Mouse (Mus musculus): ENCODE results near the gene Mrps10.
A peak's percentile ranks its signal among the peaks of the same experiment; 100 is the strongest.
"Not testable (repeated sequence)": the region's sequence is repeated elsewhere in the genome, so short reads cannot be mapped to it uniquely, and the experiment has no call there.

Gene Mrps10

GRCm38 (mm10) chr17:47381917-47382316 is 13.2 kb downstream of the Mrps10 start:
- peak; percentile 74 for DNase-seq (ENCODE audit: inconsistent ontology term)

GRCm38 (mm10) chr17:47383266-47383665 is 14.6 kb downstream of the Mrps10 start:
- DNase-seq (ENCODE audit: inconsistent ontology term) = no peak

GRCm38 (mm10) chr17:47384064-47384463 is 15.4 kb downstream of the Mrps10 start:
- no peak for DNase-seq (ENCODE audit: inconsistent ontology term)

DNA sequence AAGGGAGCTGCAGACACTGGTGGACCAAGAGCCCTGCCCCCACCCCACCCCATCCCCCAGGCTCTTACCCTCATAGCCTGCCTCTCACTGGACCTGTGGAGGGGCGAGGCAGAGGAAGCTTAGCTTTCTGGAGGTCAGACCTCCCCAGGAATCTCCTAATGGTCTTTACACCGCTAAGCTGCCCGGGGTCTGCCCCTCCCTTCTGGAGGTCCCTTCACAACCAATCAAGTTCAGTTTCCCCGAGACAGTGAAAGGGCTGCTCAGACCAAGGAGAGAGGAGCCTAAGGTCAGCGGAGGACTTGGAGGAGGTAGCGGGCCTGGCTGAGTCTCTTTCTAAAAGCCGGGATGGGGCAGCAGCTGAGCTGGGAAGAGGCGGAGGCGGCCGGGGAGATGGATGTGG is 16.5 kb downstream of the Mrps10 start, which contains the start of gene Guca1b:
Guca1b (plus strand) TSS at position 249 of the 400 bp plus-strand sequence.
- no peak for DNase-seq (ENCODE audit: inconsistent ontology term)

- no peak for DNase-seq (ENCODE audit: inconsistent ontology term)
Measured at GRCm38 (mm10) chr17:47386649-47387048, 18.0 kb downstream of the Mrps10 start.

DNA sequence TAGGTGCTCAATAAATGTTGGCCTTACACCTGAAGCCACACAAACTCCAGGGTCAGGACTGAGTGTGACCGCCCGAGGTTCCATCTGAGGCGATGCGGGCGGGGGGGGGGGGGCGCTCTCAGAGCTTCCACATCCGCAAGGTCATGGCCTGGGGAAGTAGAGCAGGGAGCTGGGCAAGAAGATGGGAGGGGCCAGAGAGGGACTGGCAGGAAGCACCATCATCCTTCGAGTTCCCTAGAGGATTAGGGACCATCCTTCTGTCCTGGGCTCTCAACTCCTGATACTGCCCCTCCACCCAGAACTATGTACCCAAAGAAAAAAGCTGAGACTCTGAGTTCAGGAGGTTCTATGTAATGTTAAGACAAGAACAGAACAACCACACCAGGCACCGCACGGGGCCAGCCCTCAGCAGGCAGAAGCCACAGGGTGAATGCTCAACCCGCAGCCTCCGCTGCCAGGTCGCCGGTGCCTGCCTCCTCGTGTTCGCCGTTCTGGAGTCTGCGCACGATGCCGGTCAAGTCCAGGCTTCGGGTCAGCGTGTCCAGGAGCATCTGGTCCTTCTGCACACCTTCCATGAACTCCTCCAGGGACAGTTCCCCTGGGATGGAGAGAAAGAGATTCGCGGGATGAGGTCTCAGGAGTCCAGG is 25.7 kb downstream of the Mrps10 start:
- DNase-seq (ENCODE audit: inconsistent ontology term) = peak; percentile 11

GRCm38 (mm10) chr17:47395376-47395913 is 26.8 kb downstream of the Mrps10 start:
- peak; percentile 50 for DNase-seq (ENCODE audit: inconsistent ontology term)

DNA sequence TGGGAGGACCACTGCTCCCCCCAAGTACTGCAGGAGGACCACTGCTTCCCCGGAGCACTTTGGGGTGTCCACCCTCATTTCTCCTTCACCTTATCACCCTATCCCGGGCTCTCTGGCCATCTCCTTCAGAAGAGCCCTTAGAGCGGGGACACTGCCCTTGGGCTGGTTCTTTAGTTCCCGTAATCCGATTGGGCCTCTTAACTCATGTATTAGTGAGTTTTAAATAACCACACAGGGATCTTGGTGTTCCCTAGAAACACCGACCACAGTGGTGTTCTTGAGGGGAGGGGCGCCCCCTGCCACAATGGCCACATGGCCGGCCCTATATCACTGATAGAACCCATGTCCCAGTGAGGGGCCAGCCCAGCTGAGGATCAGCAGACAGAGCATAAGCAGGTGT is 30.4 kb downstream of the Mrps10 start:
- no peak for DNase-seq (ENCODE audit: inconsistent ontology term)

DNA sequence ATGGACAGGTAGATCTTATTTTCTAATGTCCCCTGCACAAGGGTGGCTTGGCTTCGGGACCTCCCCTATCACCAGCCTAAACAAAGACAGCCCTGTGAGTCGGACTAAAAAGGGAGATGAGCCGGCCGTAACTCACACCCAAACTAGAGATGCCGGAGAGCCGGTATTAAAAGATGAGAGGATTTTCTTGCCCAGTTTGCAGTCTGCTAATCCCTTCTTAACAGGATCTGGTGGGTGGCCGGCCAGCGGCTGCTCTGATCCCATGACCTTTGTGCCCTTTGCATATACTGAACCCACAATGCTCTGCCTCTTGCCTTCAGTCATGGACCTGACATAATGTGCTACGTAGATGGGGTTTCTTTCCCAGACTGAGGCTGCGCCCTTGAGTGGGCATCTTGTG is 31.8 kb downstream of the Mrps10 start, which contains the start of gene Guca1a:
Guca1a (minus strand) TSS at position 134 of the 400 bp plus-strand sequence.
- no peak for DNase-seq (ENCODE audit: inconsistent ontology term)

DNA sequence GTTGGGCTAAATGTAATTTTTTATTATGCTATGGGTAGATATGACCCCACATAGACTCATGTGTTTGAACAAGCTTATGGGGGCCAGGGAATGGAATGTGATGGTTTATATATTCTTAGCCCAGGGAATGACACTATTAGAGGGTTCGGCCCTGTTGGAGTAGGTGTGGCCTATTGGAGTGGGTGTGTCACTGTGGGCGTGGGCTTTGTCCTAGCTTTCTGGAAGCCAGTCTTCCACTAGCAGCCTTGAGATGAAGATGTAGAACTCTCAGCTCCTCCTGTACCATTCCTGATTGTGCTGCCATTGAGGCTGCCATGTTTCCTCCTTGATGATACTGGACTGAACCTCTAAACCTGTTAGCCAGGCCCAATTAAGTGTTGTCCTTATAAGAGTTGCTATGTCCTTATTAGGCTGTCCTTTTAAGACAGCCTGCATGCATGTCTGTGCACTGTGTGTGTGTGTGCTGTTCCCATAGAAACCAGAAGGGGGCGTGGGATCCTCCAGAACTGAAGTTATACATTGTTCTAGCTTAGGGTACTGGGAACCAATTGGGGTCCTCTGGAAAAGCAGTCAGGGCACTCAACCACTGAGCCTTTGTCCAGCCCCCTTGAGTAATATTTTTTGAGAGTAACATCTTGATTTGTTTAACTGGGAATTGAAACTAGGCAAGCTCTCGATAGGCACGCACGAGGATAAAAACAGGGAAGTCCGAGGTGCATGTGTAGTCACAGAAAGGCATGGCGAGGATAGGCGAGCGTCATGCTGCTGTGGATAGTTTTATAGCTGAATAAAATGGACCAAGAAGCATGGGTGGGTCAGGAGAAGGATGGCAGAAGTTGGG is 39.2 kb downstream of the Mrps10 start:
- DNase-seq (ENCODE audit: inconsistent ontology term) = no peak

DNA sequence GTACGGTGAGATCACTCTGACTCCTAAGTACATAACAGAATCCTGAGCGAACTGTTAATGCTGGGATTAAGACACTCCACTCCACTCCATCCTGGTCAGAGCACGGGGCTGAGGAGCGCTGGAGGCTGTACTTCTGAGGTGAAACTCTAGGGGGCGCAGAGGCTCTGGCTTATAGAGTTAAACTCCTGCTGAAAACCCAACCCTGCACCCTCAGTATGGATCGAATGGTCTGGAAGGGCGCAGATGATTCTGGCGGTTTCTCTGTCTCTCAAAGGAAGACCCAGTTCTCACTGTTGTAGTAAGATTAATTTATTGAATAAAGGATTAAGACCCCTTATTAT is 39.8 kb downstream of the Mrps10 start:
- DNase-seq (ENCODE audit: inconsistent ontology term) = peak; percentile 14

DNA sequence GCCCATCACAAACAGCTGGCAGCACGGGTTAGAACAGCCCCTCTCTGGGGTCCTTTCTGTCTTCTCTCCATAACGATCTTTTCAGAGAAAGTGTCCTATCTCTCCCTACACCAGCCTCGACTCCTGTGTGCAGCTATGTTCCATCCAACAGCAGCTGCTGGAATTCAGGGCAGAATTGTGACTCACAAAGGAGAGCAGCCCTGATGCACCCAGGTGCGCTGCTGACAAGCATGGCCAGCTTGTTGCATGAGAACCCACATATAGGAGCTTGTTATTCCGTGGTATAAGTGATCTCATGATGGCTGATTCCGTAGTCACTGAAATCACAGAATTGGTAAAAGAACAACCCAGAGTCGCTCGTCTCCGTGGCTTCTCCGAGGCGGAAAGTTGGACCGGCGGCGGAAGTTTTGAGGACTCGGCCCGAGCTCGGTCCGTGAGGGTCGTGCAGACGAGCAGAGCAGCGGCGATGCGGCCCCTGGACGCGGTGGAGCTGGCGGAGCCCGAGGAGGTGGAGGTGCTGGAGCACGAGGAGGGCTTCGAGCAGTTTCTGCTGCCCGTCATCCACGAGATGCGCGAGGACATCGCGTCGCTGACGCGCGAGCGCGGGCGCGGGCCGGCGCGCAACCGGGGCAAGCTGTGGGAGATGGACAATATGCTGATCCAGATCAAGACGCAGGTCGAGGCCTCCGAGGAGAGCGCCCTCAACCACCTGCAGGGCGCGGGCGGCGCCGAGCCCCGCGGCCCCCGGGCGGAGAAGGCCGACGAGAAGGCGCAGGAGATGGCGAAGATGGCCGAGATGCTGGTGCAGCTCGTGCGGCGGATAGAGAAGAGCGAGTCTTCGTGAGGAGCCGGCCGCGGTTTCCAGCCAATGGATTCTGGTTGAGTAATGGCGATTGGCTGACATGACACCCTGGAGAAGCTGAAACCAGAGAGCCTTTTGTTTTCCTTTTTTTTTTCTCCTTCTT is 41.5 kb downstream of the Mrps10 start:
- not testable (repeated sequence) for DNase-seq (ENCODE audit: inconsistent ontology term)

DNA sequence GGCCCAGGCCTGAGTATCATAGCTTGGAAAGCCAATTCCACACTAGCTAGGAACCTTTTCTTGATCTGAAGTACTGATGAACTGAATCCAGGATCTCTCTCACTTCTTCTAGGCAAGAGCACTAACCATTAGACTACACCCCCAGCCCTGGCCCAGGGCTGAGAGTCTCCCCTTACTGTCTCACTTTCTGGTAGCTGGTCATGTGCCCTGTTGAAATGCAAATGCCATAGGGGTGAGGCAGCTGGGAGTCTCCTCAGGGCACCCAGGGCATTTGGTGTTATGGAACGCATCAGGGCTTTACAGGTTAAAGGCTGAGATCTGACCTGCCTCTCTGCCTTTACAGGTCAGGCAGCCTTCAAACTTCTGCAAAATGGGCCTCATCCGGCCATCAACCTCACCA is 51.5 kb downstream of the Mrps10 start:
- DNase-seq (ENCODE audit: inconsistent ontology term) = no peak

- no peak for DNase-seq (ENCODE audit: inconsistent ontology term)
Measured at GRCm38 (mm10) chr17:47421566-47421965, 52.9 kb downstream of the Mrps10 start.

DNA sequence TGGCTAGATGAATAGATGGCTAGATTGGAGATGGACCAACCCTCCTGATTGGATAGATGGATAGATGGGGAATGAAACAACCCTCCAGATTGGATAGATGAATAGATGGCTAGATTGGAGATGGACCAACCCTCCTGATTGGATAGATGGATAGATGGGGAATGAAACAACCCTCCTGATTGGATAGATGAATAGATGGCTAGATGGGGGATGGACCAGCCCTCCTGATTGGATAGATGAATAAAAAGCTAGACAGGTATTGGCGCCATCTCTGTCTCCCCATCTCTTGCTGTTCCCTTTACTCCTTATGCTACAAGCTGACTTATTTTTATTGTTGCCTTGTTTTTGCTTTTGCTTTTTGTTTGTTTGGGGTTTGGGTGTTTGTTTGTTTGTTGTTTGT is 53.9 kb downstream of the Mrps10 start:
- not testable (repeated sequence) for DNase-seq (ENCODE audit: inconsistent ontology term)

GRCm38 (mm10) chr17:47424186-47424585 is 55.5 kb downstream of the Mrps10 start:
- DNase-seq (ENCODE audit: inconsistent ontology term) = no peak

GRCm38 (mm10) chr17:47427316-47427715 is 58.6 kb downstream of the Mrps10 start:
- DNase-seq (ENCODE audit: inconsistent ontology term) = no peak

DNA sequence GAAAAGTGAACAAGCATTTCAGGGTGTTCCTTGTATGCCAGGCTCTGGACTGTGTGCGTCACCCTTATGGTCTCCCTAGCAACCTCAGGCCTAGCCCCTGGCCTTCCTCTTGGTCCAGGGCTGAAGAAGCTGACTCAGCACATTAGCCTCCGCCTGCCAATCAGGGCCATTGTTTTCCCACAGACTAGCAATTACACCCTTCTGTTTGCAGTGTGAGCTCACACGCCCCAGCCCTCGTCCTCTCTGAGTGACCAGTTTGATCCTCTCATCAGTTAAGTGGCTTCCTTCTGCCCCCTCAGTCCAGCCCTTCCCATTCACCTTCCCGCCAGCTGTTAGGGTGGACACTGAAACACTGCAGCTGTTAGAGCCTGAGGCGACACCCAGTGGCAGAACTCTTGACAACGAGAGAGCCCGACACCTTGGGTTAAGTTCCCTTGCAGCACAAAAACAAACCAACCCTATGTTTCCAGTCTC is 60.2 kb downstream of the Mrps10 start:
- peak; percentile 48 for DNase-seq (ENCODE audit: inconsistent ontology term)

- DNase-seq (ENCODE audit: inconsistent ontology term) = no peak
Measured at GRCm38 (mm10) chr17:47430815-47431214, 62.1 kb downstream of the Mrps10 start.

Data from Muller cell, postnatal 12 days (primary cell).